Mouse (Mus musculus) forebrain, embryonic 11.5 days (tissue): Measurements from ENCODE around the gene Tmem43. TPM values are rescaled to one million over a fixed set of nuclear protein-coding genes. Genes with fewer than 3 reads are reported as not detected.
"Not testable (repeated sequence)": the region's sequence is repeated elsewhere in the genome, so short reads cannot be mapped to it uniquely, and the experiment has no call there.

Experiments
- ATAC-seq: fragments of 200-750 bp; cut with Nextera tagmentation; replicated peaks from 2 replicates; pipeline ENCODE4 v1.8.0; 2017; ENCODE audit warnings: moderate TSS enrichment; ENCODE audit not compliant: low FRiP score
- DNase-seq: peaks from one replicate; pipeline ENCODE4 v3.0.0-alpha.2; 2017; ENCODE audit warnings: low spot score
- H3K27ac ChIP-seq: fragments of 300-500 bp; sonication (generic); 2 replicates; pipeline ENCODE4 v1.5.1; 2014; ENCODE audit warnings: low read depth, low read length
- H3K27me3 ChIP-seq: fragments of 300-500 bp; sonication (generic); 2 replicates; pipeline ENCODE4 v1.6.1; 2014; ENCODE audit warnings: mild to moderate bottlenecking, low read length, mixed read lengths; ENCODE audit not compliant: control insufficient read depth, insufficient read depth
- H3K36me3 ChIP-seq: fragments of 300-500 bp; sonication (generic); 2 replicates; pipeline ENCODE4 v1.6.1; 2014; ENCODE audit warnings: mild to moderate bottlenecking, low read length, moderate library complexity, mixed read lengths; ENCODE audit not compliant: control insufficient read depth, insufficient read depth
- H3K4me1 ChIP-seq: fragments of 300-500 bp; sonication (generic); replicated peaks from 2 replicates; pipeline ENCODE4 v1.6.1; 2014; ENCODE audit warnings: low read length, mixed read lengths; ENCODE audit not compliant: control insufficient read depth, insufficient read depth
- H3K4me2 ChIP-seq: fragments of 300-500 bp; sonication (generic); 2 replicates; pipeline ENCODE4 v1.6.1; 2014; ENCODE audit warnings: low read depth, mild to moderate bottlenecking, low read length, moderate library complexity, mixed read lengths; ENCODE audit not compliant: severe bottlenecking
- H3K4me3 ChIP-seq: fragments of 300-500 bp; sonication (generic); 2 replicates; pipeline ENCODE4 v1.5.1; 2014; ENCODE audit warnings: low read depth, low read length
- H3K9ac ChIP-seq: fragments of 300-500 bp; sonication (generic); 2 replicates; pipeline ENCODE4 v1.6.1; 2014; ENCODE audit warnings: low read length
- H3K9me3 ChIP-seq: fragments of 300-500 bp; sonication (generic); 2 replicates; pipeline ENCODE4 v1.6.1; 2016; ENCODE audit warnings: low read length, mixed read lengths; ENCODE audit not compliant: control insufficient read depth
- WGBS: fragments of 180-500 bp; shearing (Covaris S2); extraction: QIAGEN DNeasy Blood & Tissue Kit; methylation state at CpG from one replicate; pipeline ENCODE4 v1.1.7; 2014; 5-methylcytosine and 5-hydroxymethylcytosine counted together
- polyA plus RNA-seq: library from polyadenylated mRNA; unstranded; fragments of >200 nt; fragmentation: Nextera tagmentation; extraction: Ambion mirVana; gene quantifications from 2 replicates; pipeline ENCODE4 v1.2.1, GENCODE M21; 2014

Gene Tmem43
- polyA plus RNA-seq, 1 experiment from 2014 or later = 71.0 TPM

GRCm38 (mm10) chr6:91459471-91459870, 14.0 kb upstream of the Tmem43 start:
- no peak overlapping the region for H3K4me3 ChIP-seq
- H3K9me3 ChIP-seq = no peaks in the 10 kb centered on the region
- H3K4me2 ChIP-seq = no peak overlapping the region
- H3K9ac ChIP-seq = no peak overlapping the region
- H3K36me3 ChIP-seq = peaks cover 4% of the 10 kb centered on the region; the same call in 1 of the 2 replicates
- WGBS = 96% methylated on average over 1 of the region's 1 CpGs
- no peak overlapping the region for H3K27ac ChIP-seq
- H3K4me1 ChIP-seq = no peaks in the 10 kb centered on the region
- DNase-seq = no peak
- ATAC-seq = no peak
- no peaks in the 10 kb centered on the region for H3K27me3 ChIP-seq

GRCm38 (mm10) chr6:91465756-91466155, 7.7 kb upstream of the Tmem43 start:
- Histone ChIP-seq H3K27ac (no peak overlapping the region), H3K4me3 (no peak overlapping the region), H3K27me3 (no peaks in the 10 kb centered on the region), H3K36me3 (peaks cover 9% of the 10 kb centered on the region; the same call in 1 of the 2 replicates), H3K4me1 (no peaks in the 10 kb centered on the region), H3K9ac (no peak overlapping the region), H3K9me3 (no peaks in the 10 kb centered on the region), H3K4me2 (no peak overlapping the region)
- ATAC-seq (no peak), DNase-seq (peak; percentile 26)
- WGBS = 94% methylated on average over 2 of the region's 2 CpGs

GRCm38 (mm10) chr6:91467106-91467505, 6.4 kb upstream of the Tmem43 start:
- no peak overlapping the region for H3K9ac ChIP-seq
- DNase-seq (peak; percentile 28), ATAC-seq (no peak)
- H3K9me3 ChIP-seq = no peaks in the 10 kb centered on the region
- WGBS = 82% methylated on average over 1 of the region's 1 CpGs
- peaks cover 9% of the 10 kb centered on the region; the same call in 1 of the 2 replicates for H3K36me3 ChIP-seq
- no peak overlapping the region for H3K4me2 ChIP-seq
- no peak overlapping the region for H3K4me3 ChIP-seq
- H3K4me1 ChIP-seq = peaks cover 3% of the 10 kb centered on the region; the same call in 1 of the 2 replicates
- H3K27ac ChIP-seq = no peak overlapping the region
- H3K27me3 ChIP-seq = no peaks in the 10 kb centered on the region

DNA sequence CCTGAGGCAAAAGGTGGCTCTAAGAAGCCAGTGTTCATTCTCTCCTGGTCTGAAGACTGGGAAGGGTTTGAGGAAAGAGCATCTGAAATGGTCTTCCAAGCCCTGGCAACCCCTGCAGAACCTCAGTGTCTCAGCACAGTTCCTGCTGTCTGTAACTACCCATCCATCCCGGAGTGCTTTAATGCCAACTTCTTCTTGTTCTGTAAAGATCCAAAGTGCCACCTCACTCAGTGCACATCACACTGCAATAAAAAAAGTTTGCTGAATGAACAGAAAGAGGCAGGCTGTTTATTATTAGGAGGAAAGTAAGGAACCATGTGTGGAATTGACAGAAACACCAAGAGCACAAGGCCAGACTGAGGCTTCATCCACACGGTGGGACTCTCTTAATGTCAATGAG, 2.8 kb upstream of the Tmem43 start:
- no peak for DNase-seq
- Histone ChIP-seq H3K4me2 (no peak overlapping the region), H3K9me3 (no peaks in the 10 kb centered on the region), H3K27me3 (no peaks in the 10 kb centered on the region), H3K27ac (no peak overlapping the region), H3K9ac (no peak overlapping the region), H3K4me1 (peaks cover 11% of the 10 kb centered on the region), H3K4me3 (no peak overlapping the region), H3K36me3 (no peaks in the 10 kb centered on the region; the same call in 1 of the 2 replicates)
- 91% methylated on average over 2 of the region's 2 CpGs for WGBS
- ATAC-seq = no peak

GRCm38 (mm10) chr6:91471427-91471826, 2.1 kb upstream of the Tmem43 start:
- DNase-seq = peak; percentile 40
- not testable (repeated sequence) for H3K27me3 ChIP-seq, H3K4me2 ChIP-seq, ATAC-seq, H3K27ac ChIP-seq, H3K36me3 ChIP-seq, H3K9me3 ChIP-seq, H3K9ac ChIP-seq
- 98% methylated on average over 3 of the region's 3 CpGs for WGBS
- 0 out of 2 replicates have a peak overlapping the region, but pooled peaks have one; percentile 66 for H3K4me3 ChIP-seq
- peaks cover 12% of the 10 kb centered on the region for H3K4me1 ChIP-seq

DNA sequence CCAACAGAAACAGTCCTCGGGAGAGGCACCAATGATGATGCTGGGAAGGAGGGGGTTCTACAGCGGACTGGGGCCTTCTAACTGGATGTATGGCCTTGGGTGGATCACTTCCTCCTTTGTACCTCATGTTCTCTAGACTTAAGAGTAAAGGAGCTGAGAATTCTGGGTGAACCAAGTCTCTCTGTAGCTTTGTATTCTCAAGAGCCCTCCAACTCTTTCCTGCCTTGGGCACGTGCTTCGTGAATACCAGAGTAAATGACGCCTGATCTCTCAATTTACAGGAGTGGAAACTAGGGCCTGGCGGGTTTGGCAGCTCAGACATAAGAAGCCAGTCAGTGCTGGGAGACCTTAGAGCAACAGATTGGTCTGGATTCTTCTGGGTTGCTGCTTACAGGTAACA, 1.2 kb upstream of the Tmem43 start:
- Histone ChIP-seq H3K4me2 (peak overlapping the region; percentile 70), H3K36me3 (no peaks in the 10 kb centered on the region; the same call in 1 of the 2 replicates), H3K27me3 (no peaks in the 10 kb centered on the region), H3K27ac (no peak overlapping the region), H3K4me1 (peaks cover 12% of the 10 kb centered on the region), H3K9me3 (no peaks in the 10 kb centered on the region), H3K9ac (peak overlapping the region; percentile 76), H3K4me3 (peak overlapping the region; percentile 66)
- 30% methylated on average over 6 of the region's 6 CpGs for WGBS
- DNase-seq = peak; percentile 46
- no peak for ATAC-seq

DNA sequence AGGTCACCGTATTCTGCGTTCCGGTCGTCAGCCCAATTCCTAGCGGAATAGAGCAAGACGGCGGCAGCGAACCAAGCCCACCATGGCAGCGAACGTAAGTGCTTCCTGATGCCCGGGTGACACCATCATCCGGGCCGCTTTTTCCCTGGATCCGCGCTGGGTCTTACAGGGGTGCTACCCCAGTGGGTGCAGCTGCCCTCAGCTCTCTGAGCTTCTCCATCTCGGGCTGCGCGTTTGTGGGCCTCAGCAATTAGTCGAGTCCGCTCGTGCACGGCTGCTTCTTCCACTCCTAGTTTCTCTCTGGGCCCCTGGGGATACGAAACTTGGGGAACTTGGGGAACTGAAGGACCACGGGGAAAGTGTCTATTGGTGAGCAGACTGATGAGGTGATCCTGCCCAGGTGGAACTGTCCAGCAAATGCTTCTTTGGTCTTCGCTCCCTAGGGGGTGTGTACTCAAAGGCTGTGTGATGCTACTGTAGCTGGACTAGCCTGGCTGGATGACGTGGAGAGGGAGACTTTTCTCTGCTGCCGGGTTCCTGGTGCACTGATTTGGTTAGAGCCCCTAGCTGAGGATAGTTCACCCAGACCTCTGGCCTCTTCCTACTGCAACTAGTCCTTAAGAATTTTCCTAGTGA, 420 bp downstream of the Tmem43 start:
- Histone ChIP-seq H3K9ac (peak overlapping the region; percentile 72), H3K27me3 (no peaks in the 10 kb centered on the region), H3K4me2 (peak overlapping the region; percentile 64), H3K4me1 (peaks cover 12% of the 10 kb centered on the region), H3K27ac (no peak overlapping the region), H3K36me3 (peaks cover 3% of the 10 kb centered on the region), H3K9me3 (no peaks in the 10 kb centered on the region), H3K4me3 (peak overlapping the region; percentile 66)
- ATAC-seq (peak; percentile 26), DNase-seq (peak; percentile 57)
- WGBS = under 1% methylated on average over 27 of the region's 27 CpGs

GRCm38 (mm10) chr6:91474441-91475190, 1.1 kb downstream of the Tmem43 start:
- peak overlapping the region; percentile 64 for H3K4me2 ChIP-seq
- H3K27ac ChIP-seq = no peak overlapping the region
- peaks cover 3% of the 10 kb centered on the region for H3K36me3 ChIP-seq
- H3K27me3 ChIP-seq = no peaks in the 10 kb centered on the region
- peak overlapping the region; percentile 66 for H3K4me3 ChIP-seq
- no peaks in the 10 kb centered on the region for H3K9me3 ChIP-seq
- peaks cover 12% of the 10 kb centered on the region for H3K4me1 ChIP-seq
- DNase-seq (peak; percentile 56), ATAC-seq (no peak)
- 62% methylated on average over 9 of the region's 9 CpGs for WGBS
- peak overlapping the region; percentile 72 for H3K9ac ChIP-seq
